Mouse (Mus musculus) ovary, postnatal 36 days (tissue): ENCODE data around the gene Phgdh.
A peak's percentile ranks its signal among the peaks of the same experiment; 100 is the strongest.

Experiments used
- DNase-seq: peaks from one replicate; pipeline ENCODE4 v3.0.0; 2022; ENCODE audit warnings: low spot score, mixed read lengths

Phgdh gene

DNA sequence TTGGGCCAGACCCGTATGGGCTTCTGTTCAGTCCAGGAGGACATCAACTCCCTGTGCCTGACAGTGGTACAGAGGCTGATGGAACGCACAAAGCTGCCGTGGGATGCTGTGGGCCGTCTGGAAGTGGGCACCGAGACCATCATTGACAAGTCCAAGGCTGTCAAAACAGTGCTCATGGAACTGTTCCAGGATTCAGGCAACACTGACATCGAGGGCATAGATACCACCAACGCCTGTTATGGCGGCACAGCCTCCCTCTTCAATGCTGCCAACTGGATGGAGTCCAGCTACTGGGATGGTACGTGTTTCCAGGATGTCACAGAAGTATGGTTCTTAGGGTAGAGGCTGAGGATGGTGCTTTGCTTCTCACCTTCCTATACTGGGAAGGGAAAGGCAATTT lies 48.7 kb downstream of the Phgdh start:
- DNase-seq, result no peak

GRCm38 (mm10) chr3:98283205-98283604 lies 56.6 kb downstream of the Phgdh start:
- no peak for DNase-seq

- no peak for DNase-seq
Observed at GRCm38 (mm10) chr3:98282422-98282821, 57.4 kb downstream of the Phgdh start.

- peak; percentile 65 for DNase-seq
Observed at GRCm38 (mm10) chr3:98280933-98281678, 58.7 kb downstream of the Phgdh start.

- DNase-seq, result peak; percentile 86
Observed at GRCm38 (mm10) chr3:98280204-98280932, 59.4 kb downstream of the Phgdh start, which contains the start of gene Hmgcs2. Gene Hmgcs2 (plus strand): TSS chr3:98280435.

DNA sequence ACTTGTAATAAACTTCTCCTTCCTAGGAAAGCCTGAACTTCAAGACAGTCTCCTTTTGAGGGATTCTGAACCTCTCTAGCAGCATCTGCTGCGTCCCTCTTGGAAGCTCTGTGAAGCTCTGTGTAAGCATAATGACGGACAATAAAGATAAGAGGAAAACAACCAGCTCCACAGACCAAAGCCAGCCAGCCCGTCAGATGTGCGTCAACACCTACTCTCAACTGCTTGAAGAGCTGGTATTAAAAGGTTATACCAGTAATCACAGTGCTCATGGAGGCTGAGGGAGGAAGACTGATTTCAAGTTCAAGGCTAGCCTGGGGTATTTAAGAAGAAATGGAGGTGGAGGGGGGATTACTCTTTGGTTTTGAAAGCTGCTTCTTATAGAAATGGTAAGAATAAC lies 60.1 kb downstream of the Phgdh start:
- no peak for DNase-seq

DNA sequence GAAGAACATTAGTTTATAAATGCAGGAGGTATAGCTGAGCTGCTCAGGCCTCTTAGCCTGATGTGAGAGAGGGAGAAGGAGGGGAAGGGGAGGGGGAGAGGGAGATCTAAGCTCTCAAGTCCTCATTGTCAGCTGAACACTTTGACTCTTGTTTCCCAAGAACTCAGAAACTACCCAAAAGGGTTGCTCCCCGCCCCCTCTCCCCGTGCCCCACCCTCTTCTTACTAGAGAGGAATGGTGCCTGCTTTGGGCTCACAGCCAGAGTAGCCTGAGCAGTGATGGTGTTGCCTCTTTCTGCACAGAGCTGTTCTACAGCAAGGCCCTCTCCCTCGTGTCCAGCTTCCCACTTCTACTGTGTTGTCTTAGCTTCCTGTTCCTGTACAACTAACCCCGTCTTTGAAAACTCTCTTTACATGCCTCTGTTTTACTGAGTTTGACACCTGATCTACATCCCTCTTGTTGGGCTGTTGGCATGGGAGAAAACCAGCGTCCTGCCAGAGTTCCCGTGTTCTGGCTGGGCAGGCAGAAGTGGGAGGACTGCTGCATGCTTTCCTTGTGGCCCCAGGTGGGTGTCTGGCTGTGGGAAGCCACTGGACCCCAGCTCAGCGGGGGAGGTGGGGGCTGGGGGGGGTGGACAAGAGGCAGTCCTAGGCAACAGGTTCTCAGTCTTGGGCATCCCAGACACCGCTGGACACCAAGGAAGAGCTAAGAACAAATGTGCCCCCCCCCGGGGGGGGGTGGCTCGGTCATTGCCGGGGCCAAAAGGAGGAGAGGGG lies 66.0 kb downstream of the Phgdh start:
- DNase-seq, result no peak

DNA sequence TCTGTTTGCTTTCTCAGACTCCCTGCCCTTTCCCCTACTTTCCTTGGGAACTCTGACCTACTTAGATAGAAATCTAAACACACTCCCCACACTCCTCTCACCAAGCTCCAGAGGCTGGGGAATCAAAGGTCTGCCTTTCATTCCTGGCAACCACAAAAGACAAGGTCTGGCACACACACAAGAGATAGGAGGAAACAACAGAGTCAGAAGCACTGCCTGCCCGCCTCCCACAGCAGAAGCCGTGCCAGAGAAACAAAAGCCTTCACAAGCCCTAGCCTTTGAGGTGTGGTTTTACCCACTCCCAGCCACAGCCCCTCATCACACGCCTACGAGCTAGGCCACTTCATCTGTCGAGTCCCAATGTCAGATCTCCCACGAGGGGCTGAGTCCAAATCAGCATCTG lies 72.5 kb downstream of the Phgdh start:
- DNase-seq, result peak; percentile 64
